ENCODE assay signal across 9 mouse cellular contexts in the genomic region with DNA sequence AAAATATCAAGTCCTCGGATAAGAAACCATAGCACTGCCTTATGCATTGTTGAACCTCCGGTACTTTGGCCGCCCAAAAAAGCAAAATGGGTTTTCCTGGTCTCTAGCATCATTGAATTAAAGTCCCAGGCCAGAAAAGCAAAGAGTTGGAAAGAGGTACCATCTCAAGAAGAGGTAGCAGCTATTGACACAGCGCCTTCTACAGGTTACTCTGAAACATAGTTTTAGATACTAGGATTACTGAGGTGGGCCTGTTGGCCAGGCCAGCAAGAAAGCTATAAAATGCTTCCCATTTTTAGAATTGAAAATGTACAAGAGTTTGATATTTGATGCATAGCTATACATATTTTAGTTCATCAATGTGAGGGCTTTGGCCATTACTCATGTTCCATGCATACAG. TPM values are rescaled to one million over a fixed set of nuclear protein-coding genes. Genes with fewer than 3 reads are reported as not detected.
DNase-seq lines count a peak whose midpoint lies in the region; ATAC-seq and TF ChIP-seq lines count a peak whose summit lies in the region.
"Had no signal": no experiment of that assay in that cellular context is flagged by ENCODE, and none has a peak within 500 bp of the region (broad histone marks: within the 10 kb centered on the region; RNA-seq: fewer than 3 reads in every experiment).

No protein-coding gene starts in this region.

- TF ChIP-seq POLR2A in CH12.LX (IDR thresholded peaks at IDR 0.05; ENCODE audit: low read depth, low read length): no peak

- H3K9me3 ChIP-seq in kidney, embryonic 15.5 days (replicated peaks): no peaks in the 10 kb centered on the region
- H3K9me3 ChIP-seq in CH12.LX (replicated peaks; ENCODE audit: low read length): peaks cover 3% of the 10 kb centered on the region
- H3K9me3 ChIP-seq in liver, postnatal 0 days (ENCODE audit: low read length): no peaks in the 10 kb centered on the region
- H3K9me3 ChIP-seq: limb, embryonic 15.5 days had no signal

- peak in 1 of 2 experiments; percentile 75; a peak in 3 of 4 replicates for TF ChIP-seq CTCF in CH12.LX (conservative IDR thresholded peaks at IDR 0.05 in 1 of 2, IDR thresholded peaks at IDR 0.05 in 1 of 2; ENCODE audit: low read depth in 2 of 2, low read length in 2 of 2)
- TF ChIP-seq CTCF in liver, postnatal 0 days (IDR thresholded peaks at IDR 0.05; ENCODE audit: low read depth): peak; percentile 62

- DNase-seq in kidney, postnatal 14 days: no peak
- DNase-seq in CH12.LX (ENCODE audit: extremely low read depth): peak; percentile 56
- peak; percentile 66 for DNase-seq in ZHBTc4 (ENCODE audit: low read depth, low spot score)
- DNase-seq in liver, postnatal 0 days: no peak
- DNase-seq in c-Kit-positive CD71-positive TER-119-positive erythroid progenitor cells, embryonic 14.5 days (ENCODE audit: low spot score): no peak
- DNase-seq in cerebellum, postnatal 14 days: no peak
- DNase-seq: heart, postnatal 14 days had no signal

- no peaks in the 10 kb centered on the region for H3K27me3 ChIP-seq in kidney, embryonic 15.5 days
- H3K27me3 ChIP-seq in CH12.LX (replicated peaks): no peaks in the 10 kb centered on the region
- H3K27me3 ChIP-seq in liver, postnatal 0 days (ENCODE audit: insufficient read depth, low read length): no peaks in the 10 kb centered on the region
- H3K27me3 ChIP-seq: limb, embryonic 15.5 days had no signal

- peaks cover 54% of the 10 kb centered on the region for H3K36me3 ChIP-seq in kidney, embryonic 15.5 days
- peaks cover 29 to 46% of the 10 kb centered on the region in 2 experiments for H3K36me3 ChIP-seq in CH12.LX (replicated peaks in 1 of 2; ENCODE audit: control insufficient read depth in 1 of 2, insufficient read depth in 1 of 2, low read length in 1 of 2)
- H3K36me3 ChIP-seq in liver, postnatal 0 days (replicated peaks; ENCODE audit: insufficient read depth, low read length): peaks cover 40% of the 10 kb centered on the region

- H3K4me2 ChIP-seq in kidney, embryonic 15.5 days: peak overlapping the region; percentile 75; the same call in 1 of the 2 replicates
- peak overlapping the region; percentile 96 for H3K4me2 ChIP-seq in CH12.LX (ENCODE audit: insufficient read depth, low read depth, poor library complexity, severe bottlenecking)
- peak overlapping the region; percentile 86 for H3K4me2 ChIP-seq in liver, postnatal 0 days (ENCODE audit: low read depth, low read length)

- no peak overlapping the region for H3K9ac ChIP-seq in kidney, embryonic 15.5 days
- peak overlapping the region; percentile 87 for H3K9ac ChIP-seq in CH12.LX (ENCODE audit: insufficient read depth, low read depth)
- H3K9ac ChIP-seq in liver, postnatal 0 days (replicated peaks): no peak overlapping the region
- H3K9ac ChIP-seq: limb, embryonic 15.5 days had no signal

- no peak overlapping the region for H3K27ac ChIP-seq in kidney, embryonic 15.5 days
- H3K27ac ChIP-seq in CH12.LX (ENCODE audit: insufficient read depth, low read depth): no peak overlapping the region
- H3K27ac ChIP-seq in liver, postnatal 0 days (ENCODE audit: low read depth): no peak overlapping the region
- H3K27ac ChIP-seq: limb, embryonic 15.5 days had no signal

- TF ChIP-seq EP300 in CH12.LX (IDR thresholded peaks at IDR 0.05; ENCODE audit: low read length): no peak
- TF ChIP-seq EP300 in liver, postnatal 0 days (IDR thresholded peaks at IDR 0.05; ENCODE audit: low read depth): no peak

- 92% methylated on average over 4 of the region's 4 CpGs for WGBS in kidney, embryonic 15.5 days
- 84% methylated on average over 4 of the region's 4 CpGs for WGBS in liver, postnatal 0 days (ENCODE audit: insufficient replicate concordance)

- no peak for ATAC-seq in kidney, embryonic 15.5 days (replicated peaks; ENCODE audit: low FRiP score)
- no peak for ATAC-seq in liver, postnatal 0 days

- H3K4me3 ChIP-seq in kidney, embryonic 15.5 days (replicated peaks): peak overlapping the region; percentile 83; the same call in 1 of the 2 replicates
- peak overlapping the region; percentile 67 to 91 (median 87) for H3K4me3 ChIP-seq in CH12.LX (replicated peaks in 1 of 3; ENCODE audit: low read depth in 2 of 3, low read length in 2 of 3, poor library complexity in 1 of 3)
- peak overlapping the region; percentile 81; the same call in 1 of the 2 replicates for H3K4me3 ChIP-seq in liver, postnatal 0 days (ENCODE audit: low read depth, low read length)
- H3K4me3 ChIP-seq: limb, embryonic 15.5 days had no signal

- dilution Hi-C loops in CH12.LX (cut with MboI; ENCODE audit: extremely low pct_ligation_motif_present, extremely low pct_unique_long_range_greater_than_20kb, low sequenced_read_pairs): no loop called here

- in situ Hi-C loops in CH12.LX (cut with MboI; ENCODE audit: low pct_ligation_motif_present, low pct_unique_long_range_greater_than_20kb, low sequenced_read_pairs): no loop called here

- H3K4me1 ChIP-seq in kidney, embryonic 15.5 days: peaks cover 40% of the 10 kb centered on the region
- peaks cover 4 to 35% of the 10 kb centered on the region in 2 experiments; a peak in 3 of 4 replicates for H3K4me1 ChIP-seq in CH12.LX (ENCODE audit: control insufficient read depth in 1 of 2, insufficient read depth in 2 of 2)
- peaks cover 18% of the 10 kb centered on the region for H3K4me1 ChIP-seq in liver, postnatal 0 days (ENCODE audit: insufficient read depth)

- TF ChIP-seq RAD21 in CH12.LX (IDR thresholded peaks at IDR 0.05; ENCODE audit: low read depth, low read length): peak; percentile 39

- peaks cover 68% of the 10 kb centered on the region for H3K79me2 ChIP-seq in CH12.LX (replicated peaks; ENCODE audit: control insufficient read depth, extremely low read depth, insufficient read depth, poor library complexity, severe bottlenecking)

TF ChIP-seq in CH12.LX, 34 proteins besides CTCF, POLR2A, EP300 and RAD21:
- TF ChIP-seq USF2 (conservative IDR thresholded peaks at IDR 0.05; ENCODE audit: low read depth, low read length) (no peak), BHLHE40 (IDR thresholded peaks at IDR 0.05; ENCODE audit: low read depth, low read length) (no peak), ZC3H11A (IDR thresholded peaks at IDR 0.05; ENCODE audit: low read depth, low read length) (no peak), POLR2AphosphoS2 (IDR thresholded peaks at IDR 0.05; ENCODE audit: low read depth, low read length) (no peak), ZNF384 (IDR thresholded peaks at IDR 0.05; ENCODE audit: low read depth, low read length) (no peak), ELF1 (IDR thresholded peaks at IDR 0.05; ENCODE audit: low read depth, low read length) (no peak), ZKSCAN1 (IDR thresholded peaks at IDR 0.05; ENCODE audit: borderline replicate concordance, low read depth, low read length) (no peak), TCF12 (IDR thresholded peaks at IDR 0.05; ENCODE audit: low read depth, low read length) (no peak), ETS1 (conservative IDR thresholded peaks at IDR 0.05; ENCODE audit: low read depth, low read length) (no peak)

RNA-seq across cellular contexts. Expression of gene Dut, which starts 2.9 kb away (rescaled TPM):
- 176 and 183 TPM in 2 replicates for polyA plus RNA-seq in kidney, embryonic 15.5 days (2015; fragmentation: Nextera tagmentation; extraction: Ambion mirVana)
- total RNA-seq in CH12.LX (2012; rRNA removed) (197 and 272 TPM in 2 replicates), CH12.LX (2014; rRNA removed) (348 and 351 TPM in 2 replicates)
- 228 and 232 TPM in 2 replicates for polyA plus RNA-seq in CH12.LX (2012; ENCODE audit: insufficient read length, low read depth)
- polyA plus RNA-seq in liver, postnatal 0 days (2015; fragmentation: Nextera tagmentation; extraction: Ambion mirVana): 60.2 and 66.0 TPM in 2 replicates

Comparison
In these comparisons a context has a peak if more than half of its experiments do, and no peak if none do; other contexts are left out.
1. DNase-seq: peak in CH12.LX (single experiment) and ZHBTc4 (single experiment); none in kidney, postnatal 14 days (single experiment), liver, postnatal 0 days (single experiment), c-Kit-positive CD71-positive TER-119-positive erythroid progenitor cells, embryonic 14.5 days (single experiment) and cerebellum, postnatal 14 days (0 of 2).
2. Peak in every context shown above with its lines, with median percentiles within 50 percentile points of each other: H3K4me2 ChIP-seq and H3K4me3 ChIP-seq.